Mouse (Mus musculus) embryonic fibroblast, embryonic 13.5 days (primary cell): ENCODE data around the gene Ubxn4. TPM values are rescaled to one million over a fixed set of nuclear protein-coding genes. Genes with fewer than 3 reads are reported as not detected.
"Not testable (repeated sequence)": the region's sequence is repeated elsewhere in the genome, so short reads cannot be mapped to it uniquely, and the experiment has no call there.

Experiments
- H3K27ac ChIP-seq: 2 replicates; pipeline ENCODE4 v1.5.1; 2012; ENCODE audit warnings: low read length, control low read depth, inconsistent platforms; ENCODE audit not compliant: insufficient read depth
- H3K4me1 ChIP-seq: 2 replicates; pipeline ENCODE4 v1.6.1; 2011; ENCODE audit warnings: low read length; ENCODE audit not compliant: control insufficient read depth, insufficient read depth
- H3K4me3 ChIP-seq: 2 replicates; pipeline ENCODE4 v1.5.1; 2011; ENCODE audit warnings: mild to moderate bottlenecking, control low read depth, low read length; ENCODE audit not compliant: insufficient read depth
- CTCF ChIP-seq: IDR thresholded peaks from 2 replicates; pipeline ENCODE4 v1.5.1; 2011; ENCODE audit warnings: mild to moderate bottlenecking, control low read depth, low read length, moderate library complexity, borderline replicate concordance; ENCODE audit not compliant: insufficient read depth
- POLR2A ChIP-seq: IDR thresholded peaks from 2 replicates; pipeline ENCODE4 v1.6.1; 2011; ENCODE audit warnings: low read depth, mild to moderate bottlenecking, control low read depth, low read length, moderate library complexity
- polyA plus RNA-seq: library from polyadenylated mRNA; stranded (reverse); fragments of >200 nt; gene quantifications from 2 replicates; pipeline ENCODE4 v1.2.4, GENCODE M21; 2011; ENCODE audit warnings: low read depth; ENCODE audit not compliant: missing spikeins, insufficient read length

Ubxn4 gene
- polyA plus RNA-seq, 1 experiment, result 89.6 TPM

GRCm38 (mm10) chr1:128295717-128296528, 52.2 kb downstream of the Ubxn4 start:
- TF ChIP-seq CTCF, result no peak
- no peak for TF ChIP-seq POLR2A
- Histone ChIP-seq H3K4me1 (no peaks in the 10 kb centered on the region), H3K4me3 (no peak overlapping the region), H3K27ac (no peak overlapping the region)

- Histone ChIP-seq H3K4me1 (no peaks in the 10 kb centered on the region), H3K4me3 (no peak overlapping the region), H3K27ac (no peak overlapping the region)
- TF ChIP-seq CTCF, result no peak
- no peak for TF ChIP-seq POLR2A
Observed at GRCm38 (mm10) chr1:128303900-128304299, 60.1 kb downstream of the Ubxn4 start.

GRCm38 (mm10) chr1:128309043-128309442, 65.3 kb downstream of the Ubxn4 start:
- Histone ChIP-seq H3K4me3 (no peak overlapping the region), H3K27ac (no peak overlapping the region), H3K4me1 (no peaks in the 10 kb centered on the region)
- TF ChIP-seq CTCF (no peak), POLR2A (no peak)

GRCm38 (mm10) chr1:128314665-128315064, 70.9 kb downstream of the Ubxn4 start:
- Histone ChIP-seq H3K27ac (no peak overlapping the region), H3K4me1 (no peaks in the 10 kb centered on the region), H3K4me3 (no peak overlapping the region)
- TF ChIP-seq POLR2A, result no peak
- TF ChIP-seq CTCF, result no peak

GRCm38 (mm10) chr1:128319266-128319665, 75.5 kb downstream of the Ubxn4 start:
- not testable (repeated sequence) for H3K27ac ChIP-seq, H3K4me1 ChIP-seq, H3K4me3 ChIP-seq

GRCm38 (mm10) chr1:128323026-128323643, 79.4 kb downstream of the Ubxn4 start:
- H3K4me1 ChIP-seq, result no peaks in the 10 kb centered on the region
- H3K27ac ChIP-seq, result no peak overlapping the region
- TF ChIP-seq POLR2A (no peak), CTCF (no peak)
- no peak overlapping the region for H3K4me3 ChIP-seq

GRCm38 (mm10) chr1:128324776-128325175, 81.0 kb downstream of the Ubxn4 start:
- H3K4me1 ChIP-seq, result no peaks in the 10 kb centered on the region
- H3K27ac ChIP-seq, result no peak overlapping the region
- TF ChIP-seq POLR2A (no peak), CTCF (no peak)
- no peak overlapping the region for H3K4me3 ChIP-seq

GRCm38 (mm10) chr1:128327165-128327564, 83.4 kb downstream of the Ubxn4 start:
- no peak overlapping the region for H3K27ac ChIP-seq
- TF ChIP-seq POLR2A (no peak), CTCF (no peak)

GRCm38 (mm10) chr1:128328218-128328617, 84.5 kb downstream of the Ubxn4 start, which contains the start of gene Lct:
Gene Lct, minus strand, starts transcription at chr1:128328318.
- H3K4me1 ChIP-seq, result no peaks in the 10 kb centered on the region
- no peak within 1 kb of the TSS for H3K27ac ChIP-seq
- H3K4me3 ChIP-seq, result no peak within 1 kb of the TSS
- TF ChIP-seq CTCF (no peak), POLR2A (no peak)

More at GRCm38 (mm10) chr1:128327165-128327564, 83.4 kb downstream of the Ubxn4 start:
- Histone ChIP-seq H3K4me1 (no peaks in the 10 kb centered on the region), H3K4me3 (no peak overlapping the region)

Other genes starting within 250 kb of the Ubxn4 start
- 8.6 and 10.9 TPM in 2 replicates for gene Zranb3, start 140.9 kb upstream of the Ubxn4 start, polyA plus RNA-seq
- 70.3 and 97.9 TPM in 2 replicates for gene R3hdm1, start 140.7 kb upstream of the Ubxn4 start, polyA plus RNA-seq
- 0.13 TPM in 1 of 2 replicates, not detected in the other for gene Lct, start 84.4 kb downstream of the Ubxn4 start, polyA plus RNA-seq
- gene Mcm6, start 115.7 kb downstream of the Ubxn4 start, polyA plus RNA-seq, result 74.6 and 91.1 TPM in 2 replicates
- 108 TPM in 2 replicates for gene Dars, start 173.4 kb downstream of the Ubxn4 start, polyA plus RNA-seq